Mouse (Mus musculus): ENCODE measurements around the gene Zmat5. TPM values are rescaled to one million over a fixed set of nuclear protein-coding genes. Genes with fewer than 3 reads are reported as not detected.

Gene Zmat5
- total and polyA plus RNA-seq, 3 experiments, result 22.2 to 36.2 (median 26.3) TPM

- Histone ChIP-seq H3K4me3 (no peak overlapping the region), H3K9ac (ENCODE audit: low read depth, low read length) (no peak overlapping the region), H3K36me3 (ENCODE audit: control insufficient read depth, insufficient read depth, low read length) (no peaks in the 10 kb centered on the region), H3K27me3 (ENCODE audit: control insufficient read depth, insufficient read depth, low read length) (no peaks in the 10 kb centered on the region), H3K4me1 (ENCODE audit: control insufficient read depth, insufficient read depth, low read length) (no peaks in the 10 kb centered on the region; the same call in 1 of the 2 replicates), H3K79me2 (replicated peaks; ENCODE audit: control insufficient read depth, insufficient read depth, low read length) (0 out of 2 replicates have a peak, but pooled peaks cover 1% of the 10 kb centered on the region), H3K27ac (no peak overlapping the region)
- intact Hi-C loops (cut with DNase I), result no loop called here
- TF ChIP-seq POLR2A (IDR thresholded peaks at IDR 0.05; ENCODE audit: insufficient read depth, low read depth, low read length), result no peak
- no peak for TF ChIP-seq CTCF (IDR thresholded peaks at IDR 0.05)
- no peak for TF ChIP-seq EP300 (IDR thresholded peaks at IDR 0.05; ENCODE audit: insufficient read depth, low read depth, low read length)
- DNase-seq, result no peak
Measured at GRCm38 (mm10) chr11:4712822-4713221, 8.3 kb downstream of the Zmat5 start.

- H3K9ac ChIP-seq (ENCODE audit: low read depth, low read length), result no peak overlapping the region
- TF ChIP-seq POLR2A (IDR thresholded peaks at IDR 0.05; ENCODE audit: insufficient read depth, low read depth, low read length) (no peak), EP300 (IDR thresholded peaks at IDR 0.05; ENCODE audit: insufficient read depth, low read depth, low read length) (no peak), CTCF (IDR thresholded peaks at IDR 0.05) (no peak)
- H3K27ac ChIP-seq, result no peak overlapping the region
- no peaks in the 10 kb centered on the region for H3K36me3 ChIP-seq (ENCODE audit: control insufficient read depth, insufficient read depth, low read length)
- peaks cover 4% of the 10 kb centered on the region; the same call in 1 of the 2 replicates for H3K4me1 ChIP-seq (ENCODE audit: control insufficient read depth, insufficient read depth, low read length)
- 0 out of 2 replicates have a peak, but pooled peaks cover 1% of the 10 kb centered on the region for H3K79me2 ChIP-seq (replicated peaks; ENCODE audit: control insufficient read depth, insufficient read depth, low read length)
- no peak for DNase-seq
- intact Hi-C loops (cut with DNase I), result loop anchor here (5.0 kb wide), 1 partner anchor 123 kb away; no protein-coding TSS in a partner anchor
- no peaks in the 10 kb centered on the region for H3K27me3 ChIP-seq (ENCODE audit: control insufficient read depth, insufficient read depth, low read length)
- 64% methylated on average over 4 of the region's 4 CpGs for WGBS
- no peak overlapping the region for H3K4me3 ChIP-seq
Measured at GRCm38 (mm10) chr11:4714727-4715126, 10.2 kb downstream of the Zmat5 start.

GRCm38 (mm10) chr11:4715596-4715995 is 11.1 kb downstream of the Zmat5 start:
- 73% methylated on average over 4 of the region's 4 CpGs for WGBS
- Histone ChIP-seq H3K36me3 (ENCODE audit: control insufficient read depth, insufficient read depth, low read length) (no peaks in the 10 kb centered on the region), H3K79me2 (replicated peaks; ENCODE audit: control insufficient read depth, insufficient read depth, low read length) (0 out of 2 replicates have a peak, but pooled peaks cover 1% of the 10 kb centered on the region), H3K4me3 (no peak overlapping the region), H3K27ac (no peak overlapping the region), H3K9ac (ENCODE audit: low read depth, low read length) (no peak overlapping the region), H3K27me3 (ENCODE audit: control insufficient read depth, insufficient read depth, low read length) (no peaks in the 10 kb centered on the region), H3K4me1 (ENCODE audit: control insufficient read depth, insufficient read depth, low read length) (peaks cover 8% of the 10 kb centered on the region; the same call in 1 of the 2 replicates)
- intact Hi-C loops (cut with DNase I), result loop anchor here (5.0 kb wide), 1 partner anchor 122 kb away; no protein-coding TSS in a partner anchor
- TF ChIP-seq POLR2A (IDR thresholded peaks at IDR 0.05; ENCODE audit: insufficient read depth, low read depth, low read length) (no peak), CTCF (IDR thresholded peaks at IDR 0.05) (no peak), EP300 (IDR thresholded peaks at IDR 0.05; ENCODE audit: insufficient read depth, low read depth, low read length) (no peak)
- DNase-seq, result no peak

GRCm38 (mm10) chr11:4716530-4717236 is 12.2 kb downstream of the Zmat5 start:
- intact Hi-C loops (cut with DNase I), result loop anchor here (5.0 kb wide), 1 partner anchor 121 kb away; no protein-coding TSS in a partner anchor
- H3K79me2 ChIP-seq (replicated peaks; ENCODE audit: control insufficient read depth, insufficient read depth, low read length), result 0 out of 2 replicates have a peak, but pooled peaks cover 1% of the 10 kb centered on the region
- peaks cover 8% of the 10 kb centered on the region; the same call in 1 of the 2 replicates for H3K4me1 ChIP-seq (ENCODE audit: control insufficient read depth, insufficient read depth, low read length)
- no peak overlapping the region for H3K27ac ChIP-seq
- no peak overlapping the region for H3K4me3 ChIP-seq
- H3K27me3 ChIP-seq (ENCODE audit: control insufficient read depth, insufficient read depth, low read length), result no peaks in the 10 kb centered on the region
- no peak for DNase-seq
- H3K36me3 ChIP-seq (ENCODE audit: control insufficient read depth, insufficient read depth, low read length), result no peaks in the 10 kb centered on the region
- WGBS, result 95% methylated on average over 5 of the region's 5 CpGs
- TF ChIP-seq POLR2A (IDR thresholded peaks at IDR 0.05; ENCODE audit: insufficient read depth, low read depth, low read length) (no peak), EP300 (IDR thresholded peaks at IDR 0.05; ENCODE audit: insufficient read depth, low read depth, low read length) (no peak), CTCF (IDR thresholded peaks at IDR 0.05) (no peak)
- H3K9ac ChIP-seq (ENCODE audit: low read depth, low read length), result no peak overlapping the region

GRCm38 (mm10) chr11:4718548-4718947 is 14.1 kb downstream of the Zmat5 start:
- Histone ChIP-seq H3K27ac (no peak overlapping the region), H3K4me1 (ENCODE audit: control insufficient read depth, insufficient read depth, low read length) (peaks cover 8% of the 10 kb centered on the region; the same call in 1 of the 2 replicates), H3K36me3 (ENCODE audit: control insufficient read depth, insufficient read depth, low read length) (no peaks in the 10 kb centered on the region), H3K9ac (ENCODE audit: low read depth, low read length) (no peak overlapping the region), H3K27me3 (ENCODE audit: control insufficient read depth, insufficient read depth, low read length) (no peaks in the 10 kb centered on the region), H3K4me3 (no peak overlapping the region), H3K79me2 (replicated peaks; ENCODE audit: control insufficient read depth, insufficient read depth, low read length) (0 out of 2 replicates have a peak, but pooled peaks cover 1% of the 10 kb centered on the region)
- intact Hi-C loops (cut with DNase I), result loop anchor here (5.0 kb wide), 1 partner anchor 119 kb away; no protein-coding TSS in a partner anchor
- DNase-seq, result no peak
- TF ChIP-seq POLR2A (IDR thresholded peaks at IDR 0.05; ENCODE audit: insufficient read depth, low read depth, low read length), result no peak
- no peak for TF ChIP-seq CTCF (IDR thresholded peaks at IDR 0.05)
- no peak for TF ChIP-seq EP300 (IDR thresholded peaks at IDR 0.05; ENCODE audit: insufficient read depth, low read depth, low read length)
- WGBS, result 57% methylated on average over 5 of the region's 5 CpGs

GRCm38 (mm10) chr11:4719961-4720360 is 15.5 kb downstream of the Zmat5 start:
- WGBS, result 93% methylated on average over 9 of the region's 9 CpGs
- Histone ChIP-seq H3K79me2 (replicated peaks; ENCODE audit: control insufficient read depth, insufficient read depth, low read length) (0 out of 2 replicates have a peak, but pooled peaks cover 1% of the 10 kb centered on the region), H3K27ac (no peak overlapping the region), H3K4me1 (ENCODE audit: control insufficient read depth, insufficient read depth, low read length) (peaks cover 8% of the 10 kb centered on the region; the same call in 1 of the 2 replicates), H3K27me3 (ENCODE audit: control insufficient read depth, insufficient read depth, low read length) (no peaks in the 10 kb centered on the region), H3K9ac (ENCODE audit: low read depth, low read length) (no peak overlapping the region), H3K4me3 (no peak overlapping the region), H3K36me3 (ENCODE audit: control insufficient read depth, insufficient read depth, low read length) (no peaks in the 10 kb centered on the region)
- intact Hi-C loops (cut with DNase I), result loop anchor here (5.0 kb wide), 1 partner anchor 117 kb away; no protein-coding TSS in a partner anchor
- no peak for DNase-seq
- no peak for TF ChIP-seq POLR2A (IDR thresholded peaks at IDR 0.05; ENCODE audit: insufficient read depth, low read depth, low read length)
- no peak for TF ChIP-seq CTCF (IDR thresholded peaks at IDR 0.05)
- no peak for TF ChIP-seq EP300 (IDR thresholded peaks at IDR 0.05; ENCODE audit: insufficient read depth, low read depth, low read length)
